Mouse (Mus musculus): Measurements from ENCODE around the gene Atp2a1.
"Not testable (repeated sequence)": the region's sequence is repeated elsewhere in the genome, so short reads cannot be mapped to it uniquely, and the experiment has no call there.

The Atp2a1 gene

DNA sequence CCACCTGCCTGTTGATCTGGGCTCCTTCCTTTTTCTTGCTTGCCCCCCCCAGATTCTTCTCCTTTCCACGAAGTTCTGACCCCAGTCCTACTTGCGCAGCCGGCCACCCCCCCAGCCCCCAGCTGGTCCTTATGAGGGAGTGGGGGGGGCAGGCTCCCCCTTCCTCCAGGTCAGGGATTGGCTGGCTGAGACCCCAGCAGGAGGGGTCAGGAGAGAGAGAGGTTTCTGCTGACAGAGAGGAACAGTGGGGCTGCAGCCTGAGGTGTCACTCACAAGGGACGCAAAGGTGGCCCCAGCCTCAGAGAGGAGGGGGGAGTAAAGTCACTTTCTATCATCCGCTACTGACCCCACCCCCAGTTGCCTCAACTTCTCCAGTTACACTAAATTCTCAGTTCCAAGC, at the start of gene Atp2a1:
Gene Atp2a1, minus strand, starts transcription at position 105 of the 400 bp plus-strand sequence.
- no peak for DNase-seq

- no peak for DNase-seq
These were observed 48.4 kb upstream of the Atp2a1 start for GRCm38 (mm10) chr7:126511287-126511686.

- no peak for DNase-seq
These were observed 44.3 kb upstream of the Atp2a1 start for GRCm38 (mm10) chr7:126507126-126507778.

GRCm38 (mm10) chr7:126504913-126505312, 42.0 kb upstream of the Atp2a1 start:
- DNase-seq: no peak

DNA sequence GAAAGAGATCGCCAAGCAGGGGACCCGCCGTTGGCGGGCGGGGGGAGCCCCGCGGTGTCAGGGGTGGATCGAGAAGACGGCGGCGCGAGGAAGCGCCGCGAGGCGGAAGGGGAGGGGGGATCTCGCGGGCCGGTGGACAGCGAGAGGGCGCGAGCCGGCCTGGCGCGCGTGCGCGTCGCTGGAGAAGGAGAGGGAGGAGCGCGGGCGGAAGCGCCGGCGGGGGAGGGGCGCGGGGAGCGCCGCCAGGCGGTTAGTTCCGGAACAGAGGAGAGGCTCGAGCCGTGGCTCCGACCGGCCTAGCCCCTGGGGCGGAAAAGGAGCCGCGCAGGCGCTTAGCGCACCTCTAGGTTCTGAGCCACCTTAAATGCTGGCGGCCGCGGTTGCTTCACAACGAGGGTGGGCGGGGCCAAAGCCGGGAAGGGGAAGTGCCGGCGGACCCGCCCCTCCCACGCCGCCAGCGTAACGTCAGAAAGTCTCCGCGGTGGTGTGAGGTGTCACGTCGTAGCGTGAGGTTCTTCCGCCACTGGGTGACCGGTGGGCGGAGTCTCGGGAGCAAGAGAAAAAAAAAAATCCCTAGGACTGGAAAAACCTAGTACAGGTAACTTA, 40.5 kb upstream of the Atp2a1 start, which contains the start of gene Atxn2l:
Gene Atxn2l, minus strand, starts transcription at position 165 of the 606 bp plus-strand sequence.
- peak; percentile 100 for DNase-seq

GRCm38 (mm10) chr7:126502751-126503150, 39.8 kb upstream of the Atp2a1 start:
- DNase-seq: no peak

DNA sequence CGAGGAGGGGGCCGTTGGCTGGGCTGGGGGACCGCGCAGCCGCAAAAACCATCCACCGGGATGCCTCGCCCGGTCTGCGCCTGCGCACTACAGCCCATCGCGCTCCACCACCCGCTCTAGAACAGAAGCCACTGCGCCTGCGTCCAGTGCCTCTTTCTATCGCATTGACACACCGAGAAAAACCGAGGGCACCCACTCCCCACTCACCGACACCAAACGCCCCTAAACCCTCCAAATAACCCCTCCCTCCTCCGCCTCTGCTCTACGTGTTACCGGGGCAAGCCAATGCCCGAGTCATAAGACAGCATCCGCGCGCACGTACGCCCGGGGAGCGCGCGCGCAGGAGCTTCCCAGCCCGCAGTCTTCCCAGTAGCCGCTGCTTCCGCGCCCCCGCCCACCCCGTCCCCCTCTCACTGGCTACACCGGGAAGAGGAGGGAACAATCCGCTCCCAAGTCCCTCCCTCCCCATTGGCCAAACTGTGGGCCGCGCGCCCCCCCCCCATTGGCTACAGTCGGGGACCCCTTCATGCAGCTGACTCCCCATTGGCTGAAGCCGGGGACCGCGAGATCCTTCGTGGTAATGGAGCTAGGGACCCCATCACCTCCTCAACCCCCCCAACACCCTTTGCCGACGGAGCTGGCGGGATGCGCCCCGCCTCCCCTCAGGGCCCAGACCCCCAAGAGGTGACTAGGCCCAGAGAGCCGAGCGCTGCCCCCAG, 39.3 kb upstream of the Atp2a1 start:
- DNase-seq: peak; percentile 94 to 97

- no peak for DNase-seq
These were observed 38.7 kb upstream of the Atp2a1 start for GRCm38 (mm10) chr7:126501684-126502022.

DNA sequence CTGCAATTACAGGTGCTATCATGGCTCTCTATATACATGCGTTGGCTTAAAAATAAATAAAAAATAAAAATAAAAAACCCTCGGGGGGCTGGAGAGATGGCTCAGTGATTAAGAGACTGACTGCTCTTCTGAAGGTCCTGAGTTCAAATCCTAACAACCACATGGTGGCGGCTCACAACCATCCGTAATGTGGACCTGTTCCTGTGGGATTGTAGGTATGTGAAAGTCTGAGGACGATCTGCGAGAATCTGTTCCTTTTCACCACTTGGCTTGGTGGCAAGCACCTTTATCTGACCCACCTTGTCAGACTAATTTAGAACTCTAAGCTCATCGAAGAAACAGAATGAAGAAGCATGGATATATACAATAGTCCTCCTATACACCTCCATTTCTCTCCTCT, 36.5 kb upstream of the Atp2a1 start:
- DNase-seq: no peak

DNA sequence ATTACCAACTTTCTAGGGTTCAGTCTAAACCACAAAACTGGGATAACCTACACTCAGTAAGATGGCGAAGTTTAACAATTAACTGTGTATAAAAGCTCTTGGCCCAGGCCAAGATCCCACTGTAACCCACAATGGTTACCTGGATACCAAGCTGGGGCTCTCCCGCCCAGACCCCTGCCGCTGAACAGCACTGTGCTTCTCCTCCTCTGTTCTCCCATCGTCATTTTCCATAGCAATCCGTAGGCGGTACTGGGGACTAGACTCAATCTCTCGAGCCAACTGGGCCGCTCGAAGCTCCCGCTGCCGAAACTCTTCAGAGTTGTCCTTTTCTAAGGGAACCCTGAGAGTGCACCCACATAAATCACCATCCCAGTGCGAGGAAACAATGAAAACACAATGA, 35.1 kb upstream of the Atp2a1 start:
- DNase-seq: no peak

DNA sequence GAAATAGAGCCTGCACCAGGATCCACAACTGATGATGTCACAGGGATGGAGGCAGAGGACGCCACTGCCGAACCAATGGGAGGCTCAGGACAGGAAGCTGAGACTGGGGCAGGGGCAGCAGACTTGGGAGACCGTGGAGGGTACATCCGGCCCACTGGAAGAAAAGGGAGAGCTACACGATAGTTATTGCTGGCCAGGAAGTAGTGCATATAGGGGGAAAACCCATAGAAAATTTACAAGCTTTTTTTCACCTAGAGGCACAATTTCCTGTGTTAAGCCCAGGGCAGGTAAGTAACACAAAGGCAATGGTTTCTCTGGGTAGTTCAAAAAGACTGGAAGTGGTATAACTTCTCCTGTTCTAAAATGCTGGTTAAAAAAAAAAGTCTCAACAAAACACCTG, 33.6 kb upstream of the Atp2a1 start:
- no peak for DNase-seq

DNA sequence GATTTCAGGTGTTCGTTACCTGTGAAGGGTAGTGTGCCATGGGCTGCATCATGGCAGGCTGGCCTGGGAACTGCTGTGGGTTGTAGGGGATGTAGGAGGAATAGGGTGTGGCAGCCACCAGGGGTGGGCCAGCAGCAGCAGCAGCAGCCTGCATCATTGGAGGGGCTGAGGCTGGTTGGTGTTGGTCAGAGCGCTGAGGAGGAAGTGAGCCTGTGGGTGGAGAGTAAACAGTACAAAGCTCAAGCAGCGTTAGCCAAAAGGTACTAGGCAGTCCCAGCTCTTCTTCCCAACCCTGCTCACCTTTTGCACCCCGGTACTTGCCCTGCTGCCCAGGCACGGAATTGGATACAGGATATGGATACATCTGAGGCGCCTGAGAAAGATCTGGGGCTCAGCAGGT, 31.2 kb upstream of the Atp2a1 start:
- no peak for DNase-seq

DNA sequence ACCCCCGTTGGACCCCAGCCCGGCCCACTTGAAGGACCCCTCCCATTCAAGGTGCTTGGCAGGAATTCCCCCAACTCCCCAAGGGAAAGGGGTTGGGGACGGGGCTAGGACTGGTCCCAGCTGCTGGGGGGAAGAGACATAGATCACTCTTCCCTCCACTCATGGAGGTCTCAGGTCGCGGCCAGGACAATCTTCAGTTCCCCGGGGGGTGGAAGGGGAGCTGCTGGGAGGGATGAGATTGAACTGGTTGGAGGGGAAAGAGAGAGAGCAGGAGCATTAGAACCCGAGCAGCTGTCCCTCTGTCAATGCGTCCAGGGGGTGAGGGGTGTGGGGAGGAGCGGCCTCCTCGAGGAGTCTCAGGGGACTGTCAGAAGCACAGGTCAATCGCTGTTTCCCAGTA, 29.1 kb upstream of the Atp2a1 start:
- peak; percentile 49 to 54 for DNase-seq

- no peak for DNase-seq
These were observed 28.1 kb upstream of the Atp2a1 start for GRCm38 (mm10) chr7:126491005-126491404.

DNA sequence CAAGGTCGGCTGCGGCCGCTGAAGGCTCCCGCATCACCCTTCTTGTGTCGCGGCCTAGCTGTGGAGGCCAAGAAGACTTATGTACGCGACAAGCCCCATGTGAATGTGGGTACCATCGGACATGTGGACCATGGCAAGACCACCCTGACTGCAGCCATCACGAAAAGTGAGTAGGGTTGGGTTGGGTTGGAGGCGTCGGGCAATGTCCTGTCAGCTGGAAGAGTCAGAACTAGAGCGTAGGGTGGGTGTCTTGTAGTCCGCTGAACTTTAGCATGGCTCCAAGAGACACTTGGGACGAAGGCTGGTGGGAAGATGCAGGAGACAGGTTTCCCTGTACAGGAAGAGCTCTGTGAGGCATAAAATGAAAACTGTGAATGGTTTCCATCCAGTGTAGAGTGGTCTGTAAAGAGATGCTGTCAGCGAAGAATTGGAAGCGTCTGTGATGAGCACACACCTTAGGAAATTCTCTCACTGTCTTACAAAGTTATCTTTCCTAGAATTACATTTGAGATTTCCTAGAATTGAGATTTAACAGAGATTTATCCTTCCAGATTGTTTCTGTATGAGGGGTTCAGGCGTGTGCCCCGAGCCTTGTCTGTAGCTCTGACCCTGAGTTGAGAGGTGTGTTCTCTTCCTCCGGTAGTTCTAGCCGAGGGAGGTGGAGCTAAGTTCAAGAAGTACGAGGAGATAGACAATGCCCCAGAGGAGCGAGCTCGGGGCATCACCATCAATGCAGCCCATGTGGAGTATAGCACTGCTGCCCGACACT, 24.9 kb upstream of the Atp2a1 start:
- not testable (repeated sequence) for DNase-seq

DNA sequence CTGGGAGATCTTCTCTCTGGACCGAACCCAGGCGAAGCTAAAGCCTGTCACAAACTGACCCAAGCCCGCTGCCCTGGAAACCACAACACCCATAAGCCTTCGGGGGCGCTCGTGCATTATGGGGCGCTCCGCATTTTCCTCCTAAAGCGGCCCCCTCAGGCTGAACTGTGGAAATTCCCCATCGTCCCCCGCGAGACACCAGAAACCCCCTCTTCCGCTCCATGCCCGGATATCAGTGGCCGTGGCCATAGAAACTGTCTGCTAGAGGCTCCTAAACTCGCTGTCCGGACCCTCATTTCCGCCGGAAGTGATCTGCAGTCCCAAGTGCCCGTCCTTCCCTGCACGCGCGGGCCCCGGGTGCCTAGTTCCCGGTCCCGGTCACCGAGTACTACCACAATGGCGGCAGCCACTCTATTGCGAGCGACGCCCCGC, 24.2 kb upstream of the Atp2a1 start, which contains the start of gene Tufm:
Gene Tufm, plus strand, starts transcription at position 310 of the 432 bp plus-strand sequence.
- DNase-seq: peak; percentile 95 to 97

GRCm38 (mm10) chr7:126482392-126482871, 19.5 kb upstream of the Atp2a1 start:
- DNase-seq: peak; percentile 90 to 94

DNA sequence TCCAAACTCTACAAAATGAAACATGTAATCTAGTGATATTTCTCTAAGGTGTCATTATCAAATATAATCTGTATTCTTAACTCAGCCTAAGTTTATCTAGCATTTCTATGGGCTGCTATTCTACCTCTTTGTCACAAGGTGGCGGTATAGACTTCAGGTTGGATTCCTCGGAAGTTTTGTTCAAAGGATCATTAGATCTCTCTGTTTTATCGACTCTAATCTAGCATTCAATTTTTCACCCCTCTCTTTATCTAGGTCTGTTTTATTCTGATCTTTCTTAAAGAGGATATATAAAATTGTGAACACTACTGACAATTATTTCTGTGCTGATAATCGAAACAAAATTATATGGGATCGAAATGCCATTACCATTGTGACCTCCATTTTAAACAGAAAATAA, 18.8 kb upstream of the Atp2a1 start:
- DNase-seq: no peak

- DNase-seq: peak; percentile 91 to 95
These were observed 12.2 kb upstream of the Atp2a1 start, which contains the start of gene Sh2b1 for GRCm38 (mm10) chr7:126474993-126475581. Gene Sh2b1 (minus strand): TSS chr7:126475424.

GRCm38 (mm10) chr7:126474486-126474955, 11.6 kb upstream of the Atp2a1 start:
- DNase-seq: no peak

GRCm38 (mm10) chr7:126473470-126474086, 10.7 kb upstream of the Atp2a1 start:
- DNase-seq: no peak

DNA sequence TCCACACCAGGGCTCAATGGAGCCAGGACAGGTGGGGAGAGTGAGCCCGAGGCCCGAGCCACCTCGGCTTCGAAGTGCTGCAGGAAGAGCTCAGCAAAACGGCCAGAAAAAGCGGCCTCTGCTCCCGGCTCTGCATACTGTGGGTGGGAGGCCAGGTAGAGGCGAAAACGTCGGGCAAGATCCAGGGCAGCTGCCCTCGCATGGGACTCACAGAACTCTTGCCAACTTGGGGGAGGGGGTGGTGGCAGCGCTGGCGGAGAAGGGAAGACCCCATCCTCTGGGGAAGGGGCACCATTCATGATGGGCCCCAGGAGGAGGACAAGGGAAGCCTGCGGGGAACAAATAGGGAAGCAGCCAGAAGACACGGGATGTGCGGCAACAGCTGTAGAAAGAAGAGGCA, 9.8 kb upstream of the Atp2a1 start:
- no peak for DNase-seq

All from kidney, postnatal 4 days (tissue).